Mouse (Mus musculus): ENCODE data around the gene Frmd4b. TPM values are rescaled to one million over a fixed set of nuclear protein-coding genes. Genes with fewer than 3 reads are reported as not detected.
A peak's percentile ranks its signal among the peaks of the same experiment; 100 is the strongest.

Frmd4b gene
- polyA plus RNA-seq, 1 experiment, result 14.3 TPM

DNA sequence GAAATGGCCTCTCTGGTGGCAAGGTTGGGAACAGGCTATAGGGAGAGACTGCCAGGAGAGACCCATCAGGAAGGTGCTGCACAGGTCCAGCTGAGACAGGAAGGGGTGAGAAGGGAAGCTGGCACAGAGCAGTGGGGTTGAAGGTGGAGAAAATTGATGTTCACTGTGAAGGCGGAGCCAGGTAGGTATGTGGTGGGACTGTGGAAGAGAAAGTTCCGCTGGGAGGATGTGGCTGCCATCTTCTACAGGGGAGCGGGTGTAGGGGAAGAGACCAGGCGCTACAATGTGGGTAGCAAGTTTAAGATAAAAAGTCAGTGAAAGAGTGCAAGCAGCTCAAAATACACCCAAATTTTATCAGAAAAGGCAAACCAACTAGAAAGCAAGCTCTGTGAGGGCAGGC, 143.7 kb downstream of the Frmd4b start:
- WGBS, result 64% methylated on average over 4 of the region's 4 CpGs
- H3K27ac ChIP-seq (ENCODE audit: insufficient read depth, low read length), result peak overlapping the region; percentile 51

DNA sequence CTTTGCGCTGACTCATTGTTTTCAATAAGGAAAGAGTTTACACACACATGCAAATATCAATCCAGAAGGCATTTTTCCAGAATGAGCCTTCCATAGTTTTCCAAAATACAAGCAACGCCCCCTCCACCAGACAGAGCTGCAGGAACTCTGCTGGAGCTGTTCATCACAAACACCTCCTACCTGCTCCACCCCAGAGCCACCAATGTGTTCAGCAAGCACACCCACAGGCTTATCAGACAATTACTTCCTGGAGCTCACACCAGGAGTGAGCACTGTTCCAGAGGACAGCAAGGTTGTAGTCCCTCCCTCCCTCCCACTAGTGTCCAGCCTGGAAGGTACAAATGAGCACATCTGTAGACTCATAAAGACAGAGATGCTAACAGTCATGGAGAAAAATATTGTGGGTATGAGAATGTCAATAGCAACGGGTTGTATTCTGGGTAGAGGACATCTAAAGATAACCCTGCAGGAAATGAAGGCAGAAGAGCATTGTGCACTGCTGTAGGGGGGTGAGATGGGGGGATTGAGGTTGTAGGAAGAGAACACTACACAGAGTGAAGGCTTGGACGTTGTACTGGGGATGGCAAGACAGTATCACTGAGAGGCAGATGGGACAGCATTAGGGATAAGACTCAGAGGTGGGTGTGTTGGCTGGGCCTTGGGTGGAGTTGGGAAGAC, 144.3 kb downstream of the Frmd4b start:
- no peak for TF ChIP-seq POLR2A (IDR thresholded peaks at IDR 0.05; ENCODE audit: low read depth, low read length)
- TF ChIP-seq CTCF (IDR thresholded peaks at IDR 0.05; ENCODE audit: extremely low read depth, insufficient read depth, insufficient read length, insufficient replicate concordance), result no peak
- peak overlapping the region; percentile 51 for H3K27ac ChIP-seq (ENCODE audit: insufficient read depth, low read length)

More for the DNA sequence above, 143.7 kb downstream of the Frmd4b start:
- no peak overlapping the region for H3K4me3 ChIP-seq (ENCODE audit: extremely low read depth, insufficient read depth, insufficient read length)
- TF ChIP-seq POLR2A (IDR thresholded peaks at IDR 0.05; ENCODE audit: low read depth, low read length) (no peak), CTCF (IDR thresholded peaks at IDR 0.05; ENCODE audit: extremely low read depth, insufficient read depth, insufficient read length, insufficient replicate concordance) (no peak)
- H3K27me3 ChIP-seq (ENCODE audit: control insufficient read depth, insufficient read depth, low read length), result no peaks in the 10 kb centered on the region
- peaks cover 4% of the 10 kb centered on the region; the same call in 1 of the 2 replicates for H3K4me1 ChIP-seq (ENCODE audit: control insufficient read depth, insufficient read depth, insufficient read length)
- no peak for DNase-seq (ENCODE audit: low read depth in 1 of 2, low spot score in 2 of 2)
- no peaks in the 10 kb centered on the region for H3K36me3 ChIP-seq (ENCODE audit: control insufficient read depth, insufficient read depth, low read length)

DNA sequence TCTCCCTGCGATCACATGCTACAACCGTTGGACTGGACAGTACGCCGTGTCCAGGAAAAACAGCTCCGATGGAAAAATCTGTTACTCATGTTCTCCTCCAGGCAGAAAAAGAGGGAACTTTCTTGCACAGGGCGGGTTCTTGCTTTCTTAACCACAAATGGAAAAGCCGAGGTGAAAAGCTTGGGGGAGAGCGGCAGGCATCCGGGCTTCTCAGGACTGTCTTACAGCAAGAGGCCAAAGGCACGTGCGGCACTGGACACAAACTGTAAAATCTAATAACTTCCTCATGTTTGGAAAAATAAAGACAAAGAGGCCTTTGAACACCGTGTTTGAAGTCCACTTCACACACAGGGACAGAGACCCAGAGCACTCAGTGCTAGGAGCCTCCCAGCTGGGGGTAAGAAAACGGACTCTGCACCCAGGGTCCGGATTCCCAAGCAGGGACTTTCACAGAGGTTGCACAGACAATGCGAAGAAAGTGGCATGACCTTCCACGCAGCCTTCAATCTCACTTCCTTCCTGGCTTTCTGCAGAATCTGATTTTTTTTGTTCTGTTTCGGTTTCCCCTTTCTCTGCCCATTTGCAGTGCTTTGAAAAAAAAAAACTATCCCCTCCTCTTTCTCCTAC, 153.3 kb downstream of the Frmd4b start:
- H3K27me3 ChIP-seq (ENCODE audit: control insufficient read depth, insufficient read depth, low read length), result no peaks in the 10 kb centered on the region
- H3K4me3 ChIP-seq (ENCODE audit: extremely low read depth, insufficient read depth, insufficient read length), result peak overlapping the region; percentile 15; the same call in 1 of the 2 replicates
- TF ChIP-seq CTCF (IDR thresholded peaks at IDR 0.05; ENCODE audit: extremely low read depth, insufficient read depth, insufficient read length, insufficient replicate concordance) (no peak), POLR2A (IDR thresholded peaks at IDR 0.05; ENCODE audit: low read depth, low read length) (no peak)
- 4% methylated on average over 17 of the region's 17 CpGs for WGBS
- no peaks in the 10 kb centered on the region for H3K36me3 ChIP-seq (ENCODE audit: control insufficient read depth, insufficient read depth, low read length)
- peak in 1 of 2 experiments; percentile 37 for DNase-seq (ENCODE audit: low read depth in 1 of 2, low spot score in 2 of 2)
- peaks cover 11% of the 10 kb centered on the region; the same call in 1 of the 2 replicates for H3K4me1 ChIP-seq (ENCODE audit: control insufficient read depth, insufficient read depth, insufficient read length)
- H3K27ac ChIP-seq (ENCODE audit: insufficient read depth, low read length), result peak overlapping the region; percentile 83

More for the DNA sequence above, 144.3 kb downstream of the Frmd4b start:
- no peaks in the 10 kb centered on the region for H3K27me3 ChIP-seq (ENCODE audit: control insufficient read depth, insufficient read depth, low read length)
- DNase-seq (ENCODE audit: low read depth in 1 of 2, low spot score in 2 of 2), result no peak
- no peak overlapping the region for H3K4me3 ChIP-seq (ENCODE audit: extremely low read depth, insufficient read depth, insufficient read length)
- no peaks in the 10 kb centered on the region for H3K36me3 ChIP-seq (ENCODE audit: control insufficient read depth, insufficient read depth, low read length)
- peaks cover 4% of the 10 kb centered on the region; the same call in 1 of the 2 replicates for H3K4me1 ChIP-seq (ENCODE audit: control insufficient read depth, insufficient read depth, insufficient read length)
- 48% methylated on average over 4 of the region's 4 CpGs for WGBS

DNA sequence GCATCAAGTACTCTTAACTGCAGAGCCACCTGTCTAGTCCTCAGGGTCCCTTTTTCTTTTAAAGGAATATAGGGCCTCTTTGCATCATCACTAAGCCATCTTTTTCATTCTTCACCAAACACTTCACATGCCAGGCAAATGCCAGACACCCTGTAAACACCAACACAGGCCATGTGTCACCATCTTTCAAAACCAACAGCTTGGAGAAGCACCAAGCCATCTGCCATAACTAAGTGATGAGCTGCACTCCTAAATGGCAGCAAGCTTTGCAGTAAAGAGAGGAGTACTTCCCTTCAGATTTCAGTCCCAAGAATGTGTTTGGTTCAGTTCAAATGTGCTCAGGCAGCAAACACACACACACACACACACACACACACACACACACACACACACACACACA, 154.9 kb downstream of the Frmd4b start:
- DNase-seq (ENCODE audit: low read depth in 1 of 2, low spot score in 2 of 2), result no peak
- Histone ChIP-seq H3K27me3 (ENCODE audit: control insufficient read depth, insufficient read depth, low read length) (no peaks in the 10 kb centered on the region), H3K27ac (ENCODE audit: insufficient read depth, low read length) (peak overlapping the region; percentile 41), H3K4me1 (ENCODE audit: control insufficient read depth, insufficient read depth, insufficient read length) (peaks cover 14% of the 10 kb centered on the region; the same call in 1 of the 2 replicates), H3K4me3 (ENCODE audit: extremely low read depth, insufficient read depth, insufficient read length) (no peak overlapping the region), H3K36me3 (ENCODE audit: control insufficient read depth, insufficient read depth, low read length) (no peaks in the 10 kb centered on the region)
- TF ChIP-seq CTCF (IDR thresholded peaks at IDR 0.05; ENCODE audit: extremely low read depth, insufficient read depth, insufficient read length, insufficient replicate concordance) (no peak), POLR2A (IDR thresholded peaks at IDR 0.05; ENCODE audit: low read depth, low read length) (no peak)

- H3K4me3 ChIP-seq (ENCODE audit: extremely low read depth, insufficient read depth, insufficient read length), result no peak overlapping the region
- H3K36me3 ChIP-seq (ENCODE audit: control insufficient read depth, insufficient read depth, low read length), result no peaks in the 10 kb centered on the region
- 79% methylated on average over 7 of the region's 7 CpGs for WGBS
- H3K4me1 ChIP-seq (ENCODE audit: control insufficient read depth, insufficient read depth, insufficient read length), result peaks cover 22% of the 10 kb centered on the region
- no peak for DNase-seq (ENCODE audit: low read depth in 1 of 2, low spot score in 2 of 2)
- no peak for TF ChIP-seq CTCF (IDR thresholded peaks at IDR 0.05; ENCODE audit: extremely low read depth, insufficient read depth, insufficient read length, insufficient replicate concordance)
- TF ChIP-seq POLR2A (IDR thresholded peaks at IDR 0.05; ENCODE audit: low read depth, low read length), result no peak
- H3K27me3 ChIP-seq (ENCODE audit: control insufficient read depth, insufficient read depth, low read length), result no peaks in the 10 kb centered on the region
- H3K27ac ChIP-seq (ENCODE audit: insufficient read depth, low read length), result 0 out of 2 replicates have a peak overlapping the region, but pooled peaks have one; percentile 6
Observed at GRCm38 (mm10) chr6:97459112-97459511, 158.2 kb downstream of the Frmd4b start.

GRCm38 (mm10) chr6:97458358-97458757, 159.0 kb downstream of the Frmd4b start:
- peaks cover 16% of the 10 kb centered on the region for H3K4me1 ChIP-seq (ENCODE audit: control insufficient read depth, insufficient read depth, insufficient read length)
- no peak for DNase-seq (ENCODE audit: low read depth in 1 of 2, low spot score in 2 of 2)
- H3K27me3 ChIP-seq (ENCODE audit: control insufficient read depth, insufficient read depth, low read length), result no peaks in the 10 kb centered on the region
- TF ChIP-seq POLR2A (IDR thresholded peaks at IDR 0.05; ENCODE audit: low read depth, low read length) (no peak), CTCF (IDR thresholded peaks at IDR 0.05; ENCODE audit: extremely low read depth, insufficient read depth, insufficient read length, insufficient replicate concordance) (no peak)
- H3K27ac ChIP-seq (ENCODE audit: insufficient read depth, low read length), result peak overlapping the region; percentile 41; the same call in 1 of the 2 replicates
- H3K4me3 ChIP-seq (ENCODE audit: extremely low read depth, insufficient read depth, insufficient read length), result no peak overlapping the region
- WGBS, result 45% methylated on average over 9 of the region's 9 CpGs
- no peaks in the 10 kb centered on the region for H3K36me3 ChIP-seq (ENCODE audit: control insufficient read depth, insufficient read depth, low read length)
